Mouse (Mus musculus): ENCODE results near the gene Pde8a. TPM values are rescaled to one million over a fixed set of nuclear protein-coding genes. Genes with fewer than 3 reads are reported as not detected.

Gene Pde8a
- total RNA-seq, 1 experiment from 2014 or later = 3.8 TPM

DNA sequence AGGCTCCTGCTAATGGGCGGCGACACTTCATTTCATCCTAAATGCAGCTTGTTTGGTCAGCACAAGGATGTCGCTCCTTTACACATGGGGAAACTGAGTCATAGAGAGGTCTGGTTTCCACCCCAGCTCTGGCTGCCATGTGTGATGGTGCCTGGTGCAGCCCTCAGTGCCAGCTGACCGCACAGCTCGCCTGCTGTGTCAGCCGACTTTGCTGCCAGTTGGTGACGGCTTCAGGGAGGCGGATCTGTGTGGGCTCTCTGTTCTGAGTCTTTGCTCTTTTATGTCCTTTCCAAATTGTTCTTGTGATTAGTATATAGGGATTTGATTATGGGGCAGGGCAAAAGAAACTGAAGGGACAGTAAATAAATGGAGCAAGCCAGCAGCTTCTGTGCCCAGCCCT lies 94.3 kb downstream of the Pde8a start:
- no peak for ATAC-seq (replicated peaks in 1 of 2; ENCODE audit: insufficient read depth in 1 of 2, low FRiP score in 2 of 2, low TSS enrichment in 1 of 2, low read depth in 1 of 2, poor library complexity in 2 of 2, severe bottlenecking in 2 of 2)

DNA sequence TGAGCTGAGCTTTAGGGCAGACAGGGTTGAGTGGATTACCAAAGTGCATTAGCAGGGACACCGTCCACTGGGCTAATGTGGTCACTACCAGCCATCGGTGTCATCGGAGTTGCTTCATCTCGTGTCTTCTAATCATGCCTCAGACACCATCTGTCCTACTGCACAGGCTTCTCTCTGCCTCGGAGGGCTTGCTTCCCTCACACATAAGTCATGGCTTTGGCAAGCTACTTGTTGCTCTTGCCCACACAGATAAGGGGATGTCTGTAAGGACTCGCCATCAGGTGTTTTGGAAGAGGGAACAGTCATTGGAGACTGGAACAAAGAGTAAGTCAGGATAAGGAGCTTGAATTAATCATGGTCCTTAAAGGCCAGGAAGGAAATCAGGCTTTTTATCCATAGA lies 95.9 kb downstream of the Pde8a start:
- ATAC-seq (replicated peaks in 1 of 2; ENCODE audit: insufficient read depth in 1 of 2, low FRiP score in 2 of 2, low TSS enrichment in 1 of 2, low read depth in 1 of 2, poor library complexity in 2 of 2, severe bottlenecking in 2 of 2) = no peak

DNA sequence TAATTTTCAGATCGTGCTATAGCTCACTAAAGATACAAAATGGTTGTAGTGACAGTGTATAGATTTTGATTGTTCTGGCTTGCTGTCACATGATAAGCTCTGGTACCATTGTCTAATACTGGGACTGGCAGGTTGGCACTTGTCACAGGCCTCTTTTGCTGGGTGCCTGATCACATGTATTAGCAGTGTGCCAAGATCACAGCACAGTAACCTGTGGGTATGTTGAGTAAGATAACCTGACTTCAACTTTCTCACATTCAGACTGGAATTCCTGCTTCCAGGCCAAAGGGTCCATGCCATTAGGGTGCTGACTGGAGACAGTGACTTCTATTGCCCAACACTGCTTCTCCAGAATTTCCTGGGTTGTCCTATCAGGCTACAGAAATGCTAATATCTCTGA lies 97.7 kb downstream of the Pde8a start:
- ATAC-seq (replicated peaks in 1 of 2; ENCODE audit: insufficient read depth in 1 of 2, low FRiP score in 2 of 2, low TSS enrichment in 1 of 2, low read depth in 1 of 2, poor library complexity in 2 of 2, severe bottlenecking in 2 of 2) = no peak

DNA sequence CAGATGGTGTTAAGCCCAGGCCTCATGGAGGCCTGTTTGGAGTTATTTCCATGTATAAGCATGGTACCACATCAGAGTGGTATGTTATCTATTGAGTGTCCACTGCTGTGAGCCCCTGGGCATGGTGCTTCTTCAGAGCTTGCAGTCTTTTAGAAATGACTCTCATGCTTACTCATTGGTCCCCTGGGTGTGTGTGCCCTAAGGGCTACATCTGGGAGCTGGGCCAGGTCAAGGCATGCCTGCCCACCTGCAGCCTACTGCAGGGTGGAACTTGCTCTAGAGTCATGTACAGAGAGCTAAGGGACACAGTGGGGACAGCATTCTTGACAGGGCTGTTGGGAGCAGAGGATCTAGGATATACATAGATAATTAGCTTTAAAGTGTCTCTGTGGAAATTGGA lies 98.2 kb downstream of the Pde8a start:
- ATAC-seq (replicated peaks in 1 of 2; ENCODE audit: insufficient read depth in 1 of 2, low FRiP score in 2 of 2, low TSS enrichment in 1 of 2, low read depth in 1 of 2, poor library complexity in 2 of 2, severe bottlenecking in 2 of 2) = no peak

DNA sequence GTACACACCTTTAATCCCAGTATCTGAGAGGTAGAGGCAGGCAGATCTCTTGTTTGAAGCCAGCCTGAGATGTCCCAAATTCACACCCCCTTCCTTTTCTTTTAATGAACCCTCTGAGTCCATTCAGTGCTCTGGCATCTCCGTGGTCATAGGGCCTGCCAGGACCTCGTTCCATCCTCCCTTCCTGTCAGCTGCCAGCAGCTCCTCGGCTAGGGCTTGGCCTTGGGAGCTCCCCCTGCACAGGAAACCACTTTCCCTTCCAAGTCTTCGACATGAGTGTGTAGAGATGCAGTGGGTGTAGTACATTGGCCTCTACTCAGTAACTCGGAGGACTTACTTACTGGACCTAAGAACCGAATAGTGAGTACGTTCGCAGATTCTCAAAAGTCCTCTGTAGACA lies 102.2 kb downstream of the Pde8a start:
- ATAC-seq (replicated peaks in 1 of 2; ENCODE audit: insufficient read depth in 1 of 2, low FRiP score in 2 of 2, low TSS enrichment in 1 of 2, low read depth in 1 of 2, poor library complexity in 2 of 2, severe bottlenecking in 2 of 2) = no peak

DNA sequence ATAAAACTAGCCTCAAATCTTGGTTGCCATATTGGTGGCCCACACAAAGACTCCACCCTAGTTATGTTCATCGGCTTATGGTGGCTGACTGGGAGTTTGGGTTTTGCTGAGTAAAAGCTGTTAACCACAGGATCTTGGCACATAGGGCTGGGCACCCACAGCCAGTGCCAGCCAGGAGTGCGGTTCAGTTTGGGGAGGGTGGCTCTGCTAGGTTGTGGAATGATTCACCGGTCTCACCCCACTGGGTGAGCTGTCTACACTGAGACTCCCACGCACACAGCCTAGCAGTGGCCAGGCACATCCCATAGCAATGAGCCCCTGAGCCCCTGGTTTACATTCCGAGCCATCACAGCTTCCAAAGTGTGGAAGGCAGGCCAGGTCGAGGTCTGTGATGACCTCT lies 106.4 kb downstream of the Pde8a start:
- peak; percentile 62 to 82 for ATAC-seq (replicated peaks in 1 of 2; ENCODE audit: insufficient read depth in 1 of 2, low FRiP score in 2 of 2, low TSS enrichment in 1 of 2, low read depth in 1 of 2, poor library complexity in 2 of 2, severe bottlenecking in 2 of 2)

DNA sequence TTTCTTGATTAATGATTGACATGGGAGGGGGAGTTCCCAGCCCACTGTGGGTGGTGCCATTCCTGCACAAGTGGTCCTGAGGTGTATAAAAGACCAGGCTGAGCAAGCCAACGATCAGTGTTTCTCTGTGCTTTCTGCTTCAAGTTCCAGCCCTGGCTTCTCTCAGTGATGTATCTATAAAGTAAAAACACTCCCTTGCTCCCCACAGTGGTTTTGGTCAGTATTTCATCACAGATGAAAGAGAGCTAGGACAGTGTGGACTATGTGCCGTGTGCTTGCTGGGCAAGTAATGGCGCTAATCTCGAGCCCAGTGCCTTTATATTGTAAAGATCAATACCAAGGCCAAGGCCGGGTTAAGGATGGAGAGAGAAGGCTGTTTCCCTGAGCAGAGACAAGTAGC lies 108.4 kb downstream of the Pde8a start:
- no peak for ATAC-seq (replicated peaks in 1 of 2; ENCODE audit: insufficient read depth in 1 of 2, low FRiP score in 2 of 2, low TSS enrichment in 1 of 2, low read depth in 1 of 2, poor library complexity in 2 of 2, severe bottlenecking in 2 of 2)

DNA sequence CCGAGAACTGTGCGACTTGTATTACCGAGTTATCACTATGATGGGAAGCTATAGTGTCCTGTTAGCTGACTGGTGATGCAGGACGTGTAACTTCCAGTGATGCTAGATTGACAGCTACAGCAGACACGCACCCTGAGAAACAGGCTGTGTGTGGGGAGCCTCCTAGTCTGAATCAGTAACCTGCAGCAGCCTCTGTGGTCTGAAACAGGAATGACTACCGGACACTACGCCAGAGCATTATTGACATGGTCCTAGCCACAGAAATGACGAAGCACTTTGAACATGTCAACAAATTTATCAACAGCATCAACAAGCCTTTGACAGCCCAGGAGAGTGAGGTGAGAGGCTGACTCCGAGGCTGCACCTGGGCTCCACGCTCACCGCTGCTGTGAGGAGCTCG lies 112.6 kb downstream of the Pde8a start:
- no peak for ATAC-seq (replicated peaks in 1 of 2; ENCODE audit: insufficient read depth in 1 of 2, low FRiP score in 2 of 2, low TSS enrichment in 1 of 2, low read depth in 1 of 2, poor library complexity in 2 of 2, severe bottlenecking in 2 of 2)

DNA sequence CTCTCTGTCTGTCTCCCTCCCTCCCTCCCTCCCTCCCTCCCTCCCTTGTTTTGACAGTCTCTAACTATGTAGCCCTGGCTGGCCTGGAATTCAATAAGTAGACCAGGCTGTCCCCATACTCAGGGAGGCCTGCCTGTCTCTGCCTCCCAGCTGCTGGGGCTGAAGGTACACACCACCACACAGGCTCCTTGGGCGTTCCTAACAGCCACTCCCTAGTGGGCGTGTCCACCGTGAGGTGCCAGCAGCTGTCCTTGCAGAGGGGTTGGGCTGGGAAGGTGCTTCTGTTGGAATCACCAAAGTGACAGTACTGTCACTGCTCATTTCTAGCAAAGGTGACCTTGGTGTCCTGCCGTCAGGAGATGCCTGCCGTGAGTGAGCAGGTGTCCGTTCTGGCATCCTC lies 113.5 kb downstream of the Pde8a start:
- ATAC-seq (replicated peaks in 1 of 2; ENCODE audit: insufficient read depth in 1 of 2, low FRiP score in 2 of 2, low TSS enrichment in 1 of 2, low read depth in 1 of 2, poor library complexity in 2 of 2, severe bottlenecking in 2 of 2) = no peak

DNA sequence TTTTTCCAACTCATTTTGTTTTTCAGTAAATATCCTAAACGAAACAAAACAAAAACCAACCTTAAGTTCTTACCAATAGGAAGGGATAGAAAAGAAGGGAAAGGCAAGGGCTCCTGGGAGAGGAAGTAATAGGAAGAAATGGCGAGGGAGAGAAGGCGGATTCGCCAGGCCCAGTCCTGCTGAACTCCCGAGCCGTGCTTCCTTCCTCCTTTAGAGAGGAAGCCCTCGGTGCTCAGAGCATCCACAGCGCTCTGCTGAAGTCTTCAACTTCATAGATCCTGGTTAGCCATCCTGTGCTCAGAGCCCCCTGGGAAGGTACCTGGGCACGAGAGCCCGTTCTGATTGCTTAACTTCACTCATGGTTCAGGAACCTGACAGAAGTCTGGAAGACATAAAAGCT lies 114.3 kb downstream of the Pde8a start:
- ATAC-seq (replicated peaks in 1 of 2; ENCODE audit: insufficient read depth in 1 of 2, low FRiP score in 2 of 2, low TSS enrichment in 1 of 2, low read depth in 1 of 2, poor library complexity in 2 of 2, severe bottlenecking in 2 of 2) = no peak

DNA sequence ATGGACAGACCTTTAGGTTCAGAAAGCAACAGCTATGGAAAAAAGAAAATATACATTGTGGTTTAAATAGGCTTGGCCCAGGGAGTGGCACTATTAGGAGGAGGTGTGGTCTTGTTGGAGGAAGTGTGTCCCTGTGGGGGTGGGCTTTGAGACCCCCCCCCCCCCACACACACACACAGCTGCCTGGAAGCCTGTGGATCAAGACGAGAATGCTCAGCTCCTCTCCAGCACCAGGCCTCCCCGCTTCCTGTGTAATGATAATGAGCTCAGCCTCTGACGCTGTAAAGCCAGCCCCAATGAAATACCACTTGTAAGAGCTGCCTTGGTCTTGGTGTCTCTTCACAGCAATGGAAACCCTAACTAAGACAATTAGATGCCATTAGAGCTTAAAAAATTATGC lies 117.4 kb downstream of the Pde8a start:
- no peak for ATAC-seq (replicated peaks in 1 of 2; ENCODE audit: insufficient read depth in 1 of 2, low FRiP score in 2 of 2, low TSS enrichment in 1 of 2, low read depth in 1 of 2, poor library complexity in 2 of 2, severe bottlenecking in 2 of 2)

DNA sequence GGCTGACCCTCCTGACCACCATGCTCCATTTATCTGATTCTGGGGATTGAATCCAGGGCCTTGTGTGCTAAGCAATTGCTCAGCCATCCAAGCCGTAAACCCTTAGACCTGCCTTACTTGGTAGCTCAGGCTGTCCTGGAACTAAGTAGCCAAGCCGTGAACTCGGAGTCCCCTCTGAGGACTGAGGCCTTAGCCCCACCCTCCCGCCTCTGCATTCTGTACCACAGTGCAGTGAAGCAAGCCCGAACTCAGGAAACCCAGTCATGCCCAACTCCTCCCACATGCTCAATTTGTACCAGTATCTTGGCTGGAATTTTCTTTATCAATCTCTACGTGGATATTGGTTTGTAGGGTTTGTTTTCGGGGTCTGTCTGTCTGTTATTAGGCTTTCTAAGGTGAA lies 118.5 kb downstream of the Pde8a start:
- ATAC-seq (replicated peaks in 1 of 2; ENCODE audit: insufficient read depth in 1 of 2, low FRiP score in 2 of 2, low TSS enrichment in 1 of 2, low read depth in 1 of 2, poor library complexity in 2 of 2, severe bottlenecking in 2 of 2) = no peak

DNA sequence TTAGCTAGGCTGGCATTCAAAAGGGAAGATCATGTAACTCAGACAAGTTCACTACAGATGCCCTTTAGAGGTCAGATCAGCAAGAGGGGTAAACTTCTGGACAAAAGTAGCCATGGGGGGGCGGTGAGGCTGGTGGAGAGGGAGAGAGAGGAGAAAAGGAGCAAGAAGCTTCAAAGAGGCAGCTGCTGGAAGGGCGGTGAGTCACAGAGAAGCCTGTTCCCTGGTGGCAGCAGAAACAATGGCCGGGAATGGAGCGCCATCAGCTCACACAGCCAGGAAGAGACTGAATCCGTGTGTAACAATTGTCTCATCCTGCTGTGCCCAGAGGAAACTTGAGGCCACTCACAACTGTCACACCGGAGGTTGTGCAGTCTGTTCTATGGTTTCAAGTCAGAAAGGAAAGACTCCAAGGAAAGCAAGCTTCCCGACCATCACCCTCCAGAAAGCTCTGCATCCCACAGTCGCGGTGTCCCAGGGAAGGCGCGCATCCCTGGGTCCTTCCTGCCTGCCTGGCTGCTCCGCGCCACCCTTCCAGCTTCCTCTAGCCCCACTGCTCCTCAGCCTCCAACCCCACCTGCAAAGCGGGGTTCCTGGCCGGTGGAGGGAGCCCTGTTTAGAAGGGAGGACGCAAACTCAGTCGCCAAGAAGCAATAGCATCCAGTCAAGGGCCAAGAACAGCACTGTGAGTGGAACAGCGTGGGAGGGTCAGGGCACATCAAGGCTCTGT lies 122.5 kb downstream of the Pde8a start:
- ATAC-seq (replicated peaks in 1 of 2; ENCODE audit: insufficient read depth in 1 of 2, low FRiP score in 2 of 2, low TSS enrichment in 1 of 2, low read depth in 1 of 2, poor library complexity in 2 of 2, severe bottlenecking in 2 of 2) = no peak

DNA sequence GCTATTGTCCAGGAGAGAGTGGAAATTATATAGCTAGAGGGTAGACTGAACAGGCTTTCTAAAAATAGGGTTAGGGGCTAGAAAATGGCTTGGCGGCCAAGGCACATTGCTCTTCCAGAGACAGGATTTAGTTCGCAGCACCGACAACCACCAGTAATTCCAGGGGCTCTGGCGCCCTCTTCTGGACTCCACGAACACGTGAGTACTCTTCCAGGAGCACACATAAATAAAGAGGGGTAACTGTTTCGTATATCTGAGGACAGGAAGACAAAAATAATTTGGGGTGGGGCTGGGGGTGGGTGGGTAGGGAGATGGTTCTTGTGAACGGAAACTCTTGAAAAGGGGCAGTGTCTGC lies 123.0 kb downstream of the Pde8a start:
- ATAC-seq (replicated peaks in 1 of 2; ENCODE audit: insufficient read depth in 1 of 2, low FRiP score in 2 of 2, low TSS enrichment in 1 of 2, low read depth in 1 of 2, poor library complexity in 2 of 2, severe bottlenecking in 2 of 2) = peak in 1 of 2 experiments; percentile 42; a peak in 2 of 4 replicates

DNA sequence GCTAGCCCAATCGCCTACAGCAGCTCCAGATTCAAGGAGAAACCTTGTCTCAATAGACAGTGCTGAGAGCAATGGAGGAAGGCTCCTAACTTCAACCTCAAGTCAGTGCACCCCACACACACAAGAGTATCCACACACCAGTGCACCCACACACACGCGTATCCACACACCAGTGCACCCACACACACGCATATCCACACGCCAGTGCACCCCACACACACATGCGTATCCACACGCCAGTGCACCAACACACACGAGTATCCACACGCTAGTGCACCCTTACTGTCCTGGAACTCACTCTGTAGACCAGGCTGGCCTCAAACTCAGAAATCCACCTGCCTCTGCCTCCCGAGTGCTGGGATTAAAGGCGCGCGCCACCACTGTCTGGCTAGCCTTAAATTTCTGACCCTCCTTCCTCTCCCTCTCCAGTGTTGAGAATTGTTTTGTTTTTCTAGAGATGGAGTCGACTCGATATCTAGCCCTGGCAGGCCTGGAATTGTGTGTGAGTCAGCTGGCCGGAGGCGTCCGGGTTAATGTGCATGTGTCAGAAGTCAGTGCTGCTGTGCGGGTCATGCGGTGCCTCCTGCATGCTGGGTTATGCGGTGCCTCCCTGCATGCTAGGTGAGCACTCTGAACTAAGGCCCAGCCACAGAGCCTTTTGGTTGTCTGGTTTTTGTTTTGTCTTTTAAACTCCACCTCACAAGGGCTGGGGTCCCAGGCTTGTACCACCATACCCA lies 124.6 kb downstream of the Pde8a start:
- no peak for ATAC-seq (replicated peaks in 1 of 2; ENCODE audit: insufficient read depth in 1 of 2, low FRiP score in 2 of 2, low TSS enrichment in 1 of 2, low read depth in 1 of 2, poor library complexity in 2 of 2, severe bottlenecking in 2 of 2)

DNA sequence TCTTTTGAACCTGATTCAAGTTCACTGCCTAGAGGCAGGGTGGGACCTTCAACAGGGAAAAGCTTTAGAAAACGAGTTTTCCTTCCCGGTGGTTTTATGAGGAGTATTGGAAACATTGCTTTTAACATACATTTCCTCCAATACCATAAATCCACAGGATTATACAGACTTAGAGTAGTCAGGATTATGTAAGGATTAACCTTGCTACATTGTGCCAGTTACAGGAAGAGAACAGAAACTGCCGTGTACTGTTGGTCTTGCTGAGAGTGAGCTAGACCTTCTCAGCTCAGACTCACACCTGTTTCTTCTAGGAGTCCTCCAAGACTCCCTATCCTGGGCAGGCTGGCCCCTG lies 125.1 kb downstream of the Pde8a start:
- ATAC-seq (replicated peaks in 1 of 2; ENCODE audit: insufficient read depth in 1 of 2, low FRiP score in 2 of 2, low TSS enrichment in 1 of 2, low read depth in 1 of 2, poor library complexity in 2 of 2, severe bottlenecking in 2 of 2) = no peak

DNA sequence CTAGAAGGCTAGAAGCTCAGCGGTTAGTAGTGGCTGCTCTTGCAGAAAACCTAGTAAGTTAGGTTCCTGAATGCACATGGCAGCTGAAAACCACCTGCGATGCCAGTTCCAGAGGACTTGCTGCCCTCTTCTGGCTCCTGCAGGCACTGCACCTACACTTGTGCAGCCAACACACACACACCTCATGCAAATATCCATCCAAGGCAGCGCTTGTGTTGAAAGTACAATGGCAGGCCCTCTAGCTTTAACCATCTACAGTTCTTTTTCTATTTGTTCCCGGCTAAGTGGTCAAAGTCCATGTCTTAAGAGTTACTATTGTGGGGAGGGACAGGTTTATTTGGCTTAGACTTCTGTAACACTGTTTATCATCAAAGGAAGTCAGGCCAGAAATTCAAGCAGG lies 126.4 kb downstream of the Pde8a start:
- ATAC-seq (replicated peaks in 1 of 2; ENCODE audit: insufficient read depth in 1 of 2, low FRiP score in 2 of 2, low TSS enrichment in 1 of 2, low read depth in 1 of 2, poor library complexity in 2 of 2, severe bottlenecking in 2 of 2) = peak; percentile 26 to 50; a peak in 2 of 4 replicates

DNA sequence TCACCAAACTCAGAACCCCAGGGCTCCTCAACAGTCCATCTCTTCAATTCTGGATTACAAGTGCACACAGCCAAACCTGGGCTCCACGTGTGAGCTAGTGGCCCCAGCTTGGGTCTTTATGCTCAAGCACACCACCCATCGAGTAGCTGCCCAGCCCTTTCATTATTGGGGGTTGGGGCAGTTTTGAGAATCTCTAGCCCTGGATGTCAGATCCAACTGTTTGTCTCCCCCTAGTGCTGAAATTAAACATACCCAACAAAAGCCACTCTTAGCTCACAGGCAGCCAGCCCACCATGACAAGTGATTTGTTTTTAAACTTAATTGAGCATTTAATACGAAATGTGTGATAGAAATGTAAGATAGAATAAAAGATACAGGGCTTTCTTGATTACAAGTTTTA lies 128.2 kb downstream of the Pde8a start:
- ATAC-seq (replicated peaks in 1 of 2; ENCODE audit: insufficient read depth in 1 of 2, low FRiP score in 2 of 2, low TSS enrichment in 1 of 2, low read depth in 1 of 2, poor library complexity in 2 of 2, severe bottlenecking in 2 of 2) = peak in 1 of 2 experiments; percentile 36; a peak in 2 of 4 replicates

All from hematopoietic stem cell, adult 5-6 weeks (primary cell).